12 mouse cellular contexts compared by ENCODE assay signal in genomic region chr9:17152369-17152768, GRCm38 (mm10).
DNase-seq lines count a peak whose midpoint lies in the region; TF ChIP-seq lines count a peak whose summit lies in the region.
"Had no signal": no experiment of that assay in that cellular context is flagged by ENCODE, and none has a peak within 500 bp of the region (broad histone marks: within the 10 kb centered on the region; RNA-seq: fewer than 3 reads in every experiment).

No protein-coding gene starts in this region.

- no peak for TF ChIP-seq POLR2A in kidney, adult 2 months (IDR thresholded peaks at IDR 0.05; ENCODE audit: low read depth, low read length)

- H3K36me3 ChIP-seq in kidney, adult 2 months (ENCODE audit: control insufficient read depth, insufficient read depth, low read length): no peaks in the 10 kb centered on the region
- H3K36me3 ChIP-seq: limb, embryonic 15.5 days had no signal

- H3K4me1 ChIP-seq in kidney, adult 2 months (ENCODE audit: control insufficient read depth, insufficient read depth, low read length): no peaks in the 10 kb centered on the region

- H3K27ac ChIP-seq in kidney, adult 2 months (ENCODE audit: insufficient read depth, low read depth, low read length): no peak overlapping the region
- H3K27ac ChIP-seq: limb, embryonic 15.5 days had no signal

- no peak for TF ChIP-seq CTCF in kidney, adult 2 months (conservative IDR thresholded peaks at IDR 0.05; ENCODE audit: insufficient read depth, insufficient read length, low read depth, low read length)

- peak; percentile 2 for DNase-seq in adrenal gland, postnatal 10 days
- no peak for DNase-seq in adrenal gland, postnatal 14 days
- DNase-seq in kidney, adult 2 months: peak; percentile 2
- no peak for DNase-seq in kidney, adult 11 months
- DNase-seq in cerebellum, adult 18-20 months: peak; percentile 9 to 17
- DNase-seq in kidney, postnatal 14 days: peak; percentile 10
- DNase-seq in ovary, postnatal 14 days (ENCODE audit: low spot score): no peak
- no peak for DNase-seq in spleen, postnatal 10 days (ENCODE audit: low spot score in 2 of 2)
- DNase-seq: midbrain, embryonic 14.5 days; spleen, adult 18-20 months; thymus, adult 18-20 months had no signal

- no peaks in the 10 kb centered on the region for H3K27me3 ChIP-seq in kidney, adult 2 months (replicated peaks; ENCODE audit: control insufficient read depth, insufficient read depth, low read length)
- H3K27me3 ChIP-seq: limb, embryonic 15.5 days had no signal

- no peak overlapping the region for H3K4me3 ChIP-seq in kidney, adult 2 months (ENCODE audit: insufficient read depth, low read depth, low read length)
- H3K4me3 ChIP-seq: limb, embryonic 15.5 days had no signal

- 58% methylated on average over 1 of the region's 1 CpGs for WGBS in kidney, adult 2 months

Comparison
In these comparisons a context has a peak if more than half of its experiments do, and no peak if none do; other contexts are left out.
1. DNase-seq: peak in adrenal gland, postnatal 10 days (single experiment), kidney, adult 2 months (single experiment), cerebellum, adult 18-20 months (2 of 2) and kidney, postnatal 14 days (single experiment); none in adrenal gland, postnatal 14 days (single experiment), kidney, adult 11 months (single experiment), ovary, postnatal 14 days (single experiment) and spleen, postnatal 10 days (0 of 2).